Mouse (Mus musculus) heart, postnatal 0 days (tissue): Measurements from ENCODE around the gene Fbxo3.

ENCODE experiments used
- CTCF ChIP-seq: IDR thresholded peaks from 2 replicates; pipeline ENCODE4 v1.5.1; 2016; ENCODE audit warnings: antibody characterized with exemption, control low read depth, low read depth
- EP300 ChIP-seq: IDR thresholded peaks from 2 replicates; pipeline ENCODE4 v1.6.1; 2016; ENCODE audit warnings: antibody characterized with exemption, low read depth

GRCm38 (mm10) chr2:104028139-104028723 is 710 bp downstream of the Fbxo3 start, which contains the start of gene 4931422A03Rik:
- TF ChIP-seq EP300 (no peak), CTCF (no peak)
